Mouse (Mus musculus) layer of hippocampus, adult 2 months (tissue): ENCODE results near the gene Sesn1. TPM values are rescaled to one million over a fixed set of nuclear protein-coding genes. Genes with fewer than 3 reads are reported as not detected.

Source experiments
- DNase-seq, 2 experiments: peaks; one replicate each; pipeline ENCODE4 v3.0.0; 2022; ENCODE audit warnings: low spot score in 2 of 2
- H3K27ac ChIP-seq: fragments of 200-600 bp; 2 replicates; pipeline ENCODE4 v1.8.1; 2022
- H3K4me3 ChIP-seq: fragments of 200-600 bp; 2 replicates; pipeline ENCODE4 v1.8.1; 2022; ENCODE audit warnings: mild to moderate bottlenecking
- CTCF ChIP-seq: fragments of 200-600 bp; conservative IDR thresholded peaks from 2 replicates; pipeline ENCODE4 v1.8.1; 2022; ENCODE audit warnings: antibody characterized with exemption, mild to moderate bottlenecking, moderate library complexity
- total RNA-seq, 2 experiments: library from RNA; stranded (reverse); gene quantifications; 2 replicates each; pipeline ENCODE4 v1.2.3; 2021

Gene Sesn1
- total RNA-seq, 2 experiments from 2014 or later, result 51.4 to 55.3 TPM

GRCm38 (mm10) chr10:41825996-41826395 lies 16.3 kb downstream of the Sesn1 start:
- no peak overlapping the region for H3K4me3 ChIP-seq
- H3K27ac ChIP-seq, result no peak overlapping the region
- no peak for TF ChIP-seq CTCF
- DNase-seq, result no peak

GRCm38 (mm10) chr10:41826526-41827116 lies 16.9 kb downstream of the Sesn1 start:
- TF ChIP-seq CTCF, result peak; percentile 31; the same call in 1 of the 2 replicates
- Histone ChIP-seq H3K27ac (no peak overlapping the region), H3K4me3 (no peak overlapping the region)
- no peak for DNase-seq

GRCm38 (mm10) chr10:41827784-41828183 lies 18.0 kb downstream of the Sesn1 start:
- Histone ChIP-seq H3K27ac (no peak overlapping the region), H3K4me3 (no peak overlapping the region)
- no peak for TF ChIP-seq CTCF
- no peak for DNase-seq

GRCm38 (mm10) chr10:41829191-41829590 lies 19.5 kb downstream of the Sesn1 start:
- no peak for DNase-seq
- H3K27ac ChIP-seq, result no peak overlapping the region
- no peak overlapping the region for H3K4me3 ChIP-seq
- no peak for TF ChIP-seq CTCF

GRCm38 (mm10) chr10:41829980-41830379 lies 20.2 kb downstream of the Sesn1 start:
- TF ChIP-seq CTCF, result no peak
- Histone ChIP-seq H3K27ac (no peak overlapping the region), H3K4me3 (no peak overlapping the region)
- no peak for DNase-seq

GRCm38 (mm10) chr10:41830445-41830844 lies 20.7 kb downstream of the Sesn1 start:
- no peak for DNase-seq
- H3K4me3 ChIP-seq, result no peak overlapping the region
- no peak for TF ChIP-seq CTCF

GRCm38 (mm10) chr10:41830851-41831522 lies 21.3 kb downstream of the Sesn1 start:
- no peak overlapping the region for H3K4me3 ChIP-seq
- H3K27ac ChIP-seq, result no peak overlapping the region; the same call in 1 of the 2 replicates
- TF ChIP-seq CTCF, result peak; percentile 97
- DNase-seq, result peak; percentile 68 to 72

More at GRCm38 (mm10) chr10:41830445-41830844, 20.7 kb downstream of the Sesn1 start:
- H3K27ac ChIP-seq, result no peak overlapping the region

GRCm38 (mm10) chr10:41832191-41832590 lies 22.5 kb downstream of the Sesn1 start:
- no peak for DNase-seq
- H3K27ac ChIP-seq, result peak overlapping the region; percentile 51
- TF ChIP-seq CTCF, result no peak
- no peak overlapping the region for H3K4me3 ChIP-seq

- peak; percentile 50 for TF ChIP-seq CTCF
- no peak for DNase-seq
- no peak overlapping the region for H3K4me3 ChIP-seq
- H3K27ac ChIP-seq, result no peak overlapping the region
These were observed 24.4 kb downstream of the Sesn1 start for GRCm38 (mm10) chr10:41834131-41834530.

GRCm38 (mm10) chr10:41838911-41839310 lies 29.2 kb downstream of the Sesn1 start:
- no peak for DNase-seq
- no peak overlapping the region for H3K4me3 ChIP-seq
- H3K27ac ChIP-seq, result no peak overlapping the region
- TF ChIP-seq CTCF, result no peak

- no peak for DNase-seq
- no peak for TF ChIP-seq CTCF
- Histone ChIP-seq H3K27ac (no peak overlapping the region), H3K4me3 (no peak overlapping the region)
These were observed 38.0 kb downstream of the Sesn1 start for GRCm38 (mm10) chr10:41847737-41848136.

- TF ChIP-seq CTCF, result no peak
- H3K4me3 ChIP-seq, result no peak overlapping the region
- no peak overlapping the region for H3K27ac ChIP-seq
- DNase-seq, result no peak
These were observed 39.0 kb downstream of the Sesn1 start for GRCm38 (mm10) chr10:41848721-41849120.

GRCm38 (mm10) chr10:41859820-41860219 lies 50.1 kb downstream of the Sesn1 start:
- Histone ChIP-seq H3K27ac (no peak overlapping the region), H3K4me3 (no peak overlapping the region)
- no peak for DNase-seq
- no peak for TF ChIP-seq CTCF

- H3K27ac ChIP-seq, result no peak overlapping the region
- TF ChIP-seq CTCF, result no peak; the same call in 1 of the 2 replicates
- no peak overlapping the region for H3K4me3 ChIP-seq
- DNase-seq, result no peak
These were observed 50.5 kb downstream of the Sesn1 start for GRCm38 (mm10) chr10:41860275-41860688.
